9 mouse cellular contexts compared by ENCODE assay signal in genomic region chr2:7089069-7089834, GRCm38 (mm10).
DNase-seq lines count a peak whose midpoint lies in the region; ATAC-seq lines count a peak whose summit lies in the region.
"Had no signal": no experiment of that assay in that cellular context is flagged by ENCODE, and none has a peak within 500 bp of the region (broad histone marks: within the 10 kb centered on the region; RNA-seq: fewer than 3 reads in every experiment).

No protein-coding gene starts in this region.

- H3K27ac ChIP-seq in heart, embryonic 14.5 days (replicated peaks in 1 of 2; ENCODE audit: control insufficient read depth in 1 of 2, insufficient read depth in 1 of 2, low read depth in 2 of 2, low read length in 2 of 2) = peak overlapping the region; percentile 90 to 96
- 0 out of 2 replicates have a peak overlapping the region, but pooled peaks have one; percentile 37 for H3K27ac ChIP-seq in neural tube, embryonic 12.5 days
- H3K27ac ChIP-seq: macrophage had no signal

- peaks cover 17 to 40% of the 10 kb centered on the region in 2 experiments for H3K4me1 ChIP-seq in heart, embryonic 14.5 days (ENCODE audit: control insufficient read depth in 2 of 2, insufficient read depth in 2 of 2, low read length in 2 of 2)
- H3K4me1 ChIP-seq in neural tube, embryonic 12.5 days = peaks cover 5% of the 10 kb centered on the region; the same call in 1 of the 2 replicates

- peak overlapping the region; percentile 43 for H3K4me2 ChIP-seq in heart, embryonic 14.5 days (ENCODE audit: low read length)
- H3K4me2 ChIP-seq in neural tube, embryonic 12.5 days (replicated peaks) = peak overlapping the region; percentile 16; the same call in 1 of the 2 replicates

- DNase-seq in adrenal gland, adult 2 months = peak; percentile 19
- DNase-seq in adrenal gland, postnatal 4 days (ENCODE audit: low spot score in 2 of 2) = no peak
- DNase-seq in urinary bladder, postnatal 36 days (ENCODE audit: low spot score in 2 of 2) = peak; percentile 27 to 51
- DNase-seq in urinary bladder, adult 18-20 months (ENCODE audit: low spot score in 2 of 2) = no peak
- DNase-seq in left cerebral cortex, postnatal 4 days = peak; percentile 87

- no peaks in the 10 kb centered on the region for H3K27me3 ChIP-seq in heart, embryonic 14.5 days (ENCODE audit: control insufficient read depth, insufficient read depth, low read length)
- no peaks in the 10 kb centered on the region for H3K27me3 ChIP-seq in neural tube, embryonic 12.5 days (replicated peaks)

- H3K9ac ChIP-seq in heart, embryonic 14.5 days (ENCODE audit: low read length) = peak overlapping the region; percentile 13; the same call in 1 of the 2 replicates
- no peak overlapping the region for H3K9ac ChIP-seq in neural tube, embryonic 12.5 days

- no peak overlapping the region for H3K4me3 ChIP-seq in heart, embryonic 14.5 days (ENCODE audit: control insufficient read depth in 1 of 2, insufficient read depth in 1 of 2, low read depth in 1 of 2, low read length in 2 of 2)
- H3K4me3 ChIP-seq in neural tube, embryonic 12.5 days = no peak overlapping the region

- no peaks in the 10 kb centered on the region for H3K9me3 ChIP-seq in heart, embryonic 14.5 days (ENCODE audit: control insufficient read depth, low read length)
- no peaks in the 10 kb centered on the region for H3K9me3 ChIP-seq in neural tube, embryonic 12.5 days

- intact Hi-C loops in left cerebral cortex, postnatal 4 days (cut with DNase I) = no loop called here

- ATAC-seq in heart, embryonic 14.5 days (ENCODE audit: insufficient number of reproducible peaks, insufficient read depth, low FRiP score, low read depth) = peak; percentile 75; the same call in 1 of the 2 replicates
- peak; percentile 82 for ATAC-seq in neural tube, embryonic 12.5 days (ENCODE audit: low FRiP score, low read depth)
- ATAC-seq in erythroblast, adult 5-6 weeks (replicated peaks; ENCODE audit: low FRiP score, poor library complexity, severe bottlenecking) = no peak

- 16% methylated on average over 7 of the region's 7 CpGs for WGBS in heart, embryonic 14.5 days
- 11% methylated on average over 7 of the region's 7 CpGs for WGBS in neural tube, embryonic 12.5 days

- H3K36me3 ChIP-seq in heart, embryonic 14.5 days (ENCODE audit: control insufficient read depth, insufficient read depth, low read length) = no peaks in the 10 kb centered on the region
- no peaks in the 10 kb centered on the region for H3K36me3 ChIP-seq in neural tube, embryonic 12.5 days

Comparison
In these comparisons a context has a peak if more than half of its experiments do, and no peak if none do; other contexts are left out.
1. DNase-seq: peak in adrenal gland, adult 2 months (single experiment), urinary bladder, postnatal 36 days (2 of 2) and left cerebral cortex, postnatal 4 days (single experiment); none in adrenal gland, postnatal 4 days (0 of 2) and urinary bladder, adult 18-20 months (0 of 2).